Mouse (Mus musculus): ENCODE data around the gene A930009A15Rik. TPM values are rescaled to one million over a fixed set of nuclear protein-coding genes. Genes with fewer than 3 reads are reported as not detected.

The A930009A15Rik gene
- polyA plus RNA-seq (2014; fragmentation: Illumina TruSeq; extraction: RNeasy Lipid Tissue Mini Kit (QIAGEN cat#74804); ENCODE audit: low read depth, low replicate concordance) = not detected

DNA sequence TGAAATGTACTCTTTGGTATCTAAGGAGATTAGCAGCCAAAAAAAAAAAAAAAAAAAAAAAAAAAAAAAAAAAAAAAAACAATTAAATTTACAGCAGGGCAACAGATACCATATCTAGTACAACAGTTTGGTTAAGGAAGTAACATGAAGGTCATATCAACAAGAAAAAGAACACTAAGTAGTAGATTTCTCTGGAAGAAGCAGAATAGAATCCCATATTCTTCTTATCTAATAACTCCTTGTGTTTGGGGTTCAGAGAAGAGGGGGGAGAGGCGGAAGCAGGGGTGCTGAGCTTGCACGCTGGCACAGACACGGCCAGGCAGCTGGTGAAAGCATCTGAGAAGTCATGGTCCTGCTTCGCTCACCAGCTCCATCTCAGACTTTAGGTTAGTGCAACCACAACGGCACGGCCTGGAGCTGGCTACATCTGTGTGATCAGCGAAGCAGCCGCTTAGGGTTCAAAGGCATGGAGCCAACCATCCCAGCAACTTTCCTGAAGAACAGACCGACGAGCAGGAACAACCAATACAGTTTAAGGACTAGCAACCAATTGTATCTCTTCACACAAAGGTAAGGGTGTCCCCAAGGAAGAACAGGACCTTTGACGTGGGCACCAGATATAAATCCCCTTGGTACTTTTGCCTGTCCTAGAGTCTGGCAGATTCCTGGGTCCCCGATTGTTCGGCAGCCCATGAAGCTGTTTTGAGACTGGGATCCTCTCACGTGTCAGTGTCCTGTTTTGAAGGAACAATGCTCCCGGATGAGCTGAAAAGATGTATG, at the start of gene A930009A15Rik:
Gene A930009A15Rik (plus strand): TSS at position 275 of the 780 bp plus-strand sequence.

DNA sequence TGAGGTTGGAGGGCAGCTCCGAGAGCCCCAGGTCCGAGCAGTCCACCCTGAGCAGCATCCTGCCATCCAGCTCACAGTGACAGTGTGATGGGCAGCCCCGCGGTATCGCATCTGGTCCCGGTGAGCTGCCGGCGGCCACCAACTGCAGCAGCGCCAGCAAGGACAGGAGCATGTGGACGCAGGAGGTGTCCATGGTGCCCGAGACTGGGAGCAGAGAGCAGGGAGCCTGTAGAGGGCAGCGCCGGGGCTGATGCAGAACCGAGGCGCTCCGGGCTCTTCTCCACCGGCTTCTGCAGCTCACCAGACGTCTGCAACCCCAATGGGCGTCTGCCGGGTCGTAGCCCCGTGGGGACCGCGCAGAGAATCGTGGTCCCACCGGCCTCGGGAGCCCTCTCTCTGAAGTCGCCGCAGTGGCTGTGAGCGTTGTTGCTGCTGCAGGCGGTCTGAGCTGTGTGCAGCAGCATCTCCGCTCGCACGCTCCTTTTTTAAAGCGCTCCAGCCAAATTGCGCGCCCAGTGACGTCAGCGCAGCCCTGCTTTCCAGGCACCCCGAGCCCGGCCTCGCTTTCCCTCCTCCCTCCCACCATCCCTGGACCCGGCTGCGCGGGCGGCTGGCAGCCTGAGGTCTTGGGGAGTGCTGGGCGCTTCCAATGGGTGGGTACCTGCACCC, 17.6 kb downstream of the A930009A15Rik start, which contains the start of gene Lgr5:
Gene Lgr5 (minus strand): TSS at position 480 of the 669 bp plus-strand sequence.

Other genes with a start within 250 kb of the A930009A15Rik start
- 11.9 TPM for gene Tmem19, start 207.5 kb upstream of the A930009A15Rik start, polyA plus RNA-seq (2014; fragmentation: Illumina TruSeq; extraction: RNeasy Lipid Tissue Mini Kit (QIAGEN cat#74804); ENCODE audit: low read depth, low replicate concordance)
- 9.0 TPM for gene Thap2, start 185.5 kb upstream of the A930009A15Rik start, polyA plus RNA-seq (2014; fragmentation: Illumina TruSeq; extraction: RNeasy Lipid Tissue Mini Kit (QIAGEN cat#74804); ENCODE audit: low read depth, low replicate concordance)
- 28.4 TPM for gene Zfc3h1, start 185.0 kb upstream of the A930009A15Rik start, polyA plus RNA-seq (2014; fragmentation: Illumina TruSeq; extraction: RNeasy Lipid Tissue Mini Kit (QIAGEN cat#74804); ENCODE audit: low read depth, low replicate concordance)
- gene Lgr5, start 17.8 kb downstream of the A930009A15Rik start, polyA plus RNA-seq (2014; fragmentation: Illumina TruSeq; extraction: RNeasy Lipid Tissue Mini Kit (QIAGEN cat#74804); ENCODE audit: low read depth, low replicate concordance) = 0.08 TPM
- 1.8 TPM for gene Tspan8, start 246.8 kb downstream of the A930009A15Rik start, polyA plus RNA-seq (2014; fragmentation: Illumina TruSeq; extraction: RNeasy Lipid Tissue Mini Kit (QIAGEN cat#74804); ENCODE audit: low read depth, low replicate concordance)